Mouse (Mus musculus): ENCODE results near the gene Ptpn18.
"Not testable (repeated sequence)": the region's sequence is repeated elsewhere in the genome, so short reads cannot be mapped to it uniquely, and the experiment has no call there.

The Ptpn18 gene

GRCm38 (mm10) chr1:34459284-34460060 lies at the start of gene Ptpn18:
Gene Ptpn18, plus strand, starts transcription at chr1:34459762.
- DNase-seq (ENCODE audit: low spot score in 2 of 2) = peak; percentile 91 to 92

GRCm38 (mm10) chr1:34428466-34428865 lies 31.1 kb upstream of the Ptpn18 start:
- DNase-seq (ENCODE audit: low spot score in 2 of 2) = no peak

- DNase-seq (ENCODE audit: low spot score in 2 of 2) = no peak
Observed at GRCm38 (mm10) chr1:34429281-34429680, 30.3 kb upstream of the Ptpn18 start.

GRCm38 (mm10) chr1:34430981-34431380 lies 28.6 kb upstream of the Ptpn18 start:
- no peak for DNase-seq (ENCODE audit: low spot score in 2 of 2)

GRCm38 (mm10) chr1:34431431-34431830 lies 28.1 kb upstream of the Ptpn18 start:
- DNase-seq (ENCODE audit: low spot score in 2 of 2) = no peak

- DNase-seq (ENCODE audit: low spot score in 2 of 2) = peak in 1 of 2 experiments; percentile 14
Observed at GRCm38 (mm10) chr1:34432411-34432775, 27.2 kb upstream of the Ptpn18 start.

GRCm38 (mm10) chr1:34432776-34433481 lies 26.6 kb upstream of the Ptpn18 start:
- peak; percentile 40 to 63 for DNase-seq (ENCODE audit: low spot score in 2 of 2)

GRCm38 (mm10) chr1:34433891-34434521 lies 25.6 kb upstream of the Ptpn18 start:
- peak in 1 of 2 experiments; percentile 21 for DNase-seq (ENCODE audit: low spot score in 2 of 2)

- peak; percentile 88 to 93 for DNase-seq (ENCODE audit: low spot score in 2 of 2)
Observed at GRCm38 (mm10) chr1:34434660-34435160, 24.9 kb upstream of the Ptpn18 start.

GRCm38 (mm10) chr1:34435371-34436120 lies 24.0 kb upstream of the Ptpn18 start:
- DNase-seq (ENCODE audit: low spot score in 2 of 2) = no peak

GRCm38 (mm10) chr1:34436374-34436773 lies 23.2 kb upstream of the Ptpn18 start:
- no peak for DNase-seq (ENCODE audit: low spot score in 2 of 2)

GRCm38 (mm10) chr1:34437366-34437765 lies 22.2 kb upstream of the Ptpn18 start:
- DNase-seq (ENCODE audit: low spot score in 2 of 2) = not testable (repeated sequence)

- no peak for DNase-seq (ENCODE audit: low spot score in 2 of 2)
Observed at GRCm38 (mm10) chr1:34438381-34439051, 21.0 kb upstream of the Ptpn18 start.

- peak; percentile 96 to 97 for DNase-seq (ENCODE audit: low spot score in 2 of 2)
Observed at GRCm38 (mm10) chr1:34439215-34439960, 20.2 kb upstream of the Ptpn18 start, which contains the start of the genes Ccdc115 and Imp4. Gene Ccdc115, minus strand, starts transcription at chr1:34439672. Gene Imp4, plus strand, starts transcription at chr1:34439851.

GRCm38 (mm10) chr1:34439961-34440630 lies 19.5 kb upstream of the Ptpn18 start:
- DNase-seq (ENCODE audit: low spot score in 2 of 2) = no peak

GRCm38 (mm10) chr1:34443124-34443523 lies 16.4 kb upstream of the Ptpn18 start:
- no peak for DNase-seq (ENCODE audit: low spot score in 2 of 2)

- DNase-seq (ENCODE audit: low spot score in 2 of 2) = no peak
Observed at GRCm38 (mm10) chr1:34458431-34458830, 1.1 kb upstream of the Ptpn18 start.

- DNase-seq (ENCODE audit: low spot score in 2 of 2) = no peak
Observed at GRCm38 (mm10) chr1:34460061-34460441, 489 bp downstream of the Ptpn18 start.

GRCm38 (mm10) chr1:34462766-34463165 lies 3.2 kb downstream of the Ptpn18 start:
- DNase-seq (ENCODE audit: low spot score in 2 of 2) = peak; percentile 41 to 53
